Mouse (Mus musculus) embryo, embryonic 10 days (tissue): ENCODE measurements around the gene Atp2b2.

Source experiments
- DNase-seq: peaks from one replicate; pipeline ENCODE4 v3.0.0-alpha.2; 2015; ENCODE audit warnings: low spot score

Atp2b2 gene

GRCm38 (mm10) chr6:114011976-114012375 lies 30.4 kb downstream of the Atp2b2 start:
- no peak for DNase-seq

GRCm38 (mm10) chr6:114003796-114004195 lies 38.6 kb downstream of the Atp2b2 start:
- no peak for DNase-seq

GRCm38 (mm10) chr6:114000928-114001327 lies 41.5 kb downstream of the Atp2b2 start:
- DNase-seq: no peak

GRCm38 (mm10) chr6:114000304-114000703 lies 42.1 kb downstream of the Atp2b2 start:
- no peak for DNase-seq

GRCm38 (mm10) chr6:113998413-113998812 lies 44.0 kb downstream of the Atp2b2 start:
- DNase-seq: no peak

- no peak for DNase-seq
These were observed 48.2 kb downstream of the Atp2b2 start for GRCm38 (mm10) chr6:113994176-113994575.

GRCm38 (mm10) chr6:113992101-113992500 lies 50.3 kb downstream of the Atp2b2 start:
- DNase-seq: no peak

GRCm38 (mm10) chr6:113991482-113991881 lies 50.9 kb downstream of the Atp2b2 start:
- DNase-seq: no peak

- no peak for DNase-seq
These were observed 52.4 kb downstream of the Atp2b2 start for GRCm38 (mm10) chr6:113990044-113990443.

GRCm38 (mm10) chr6:113988521-113988920 lies 53.9 kb downstream of the Atp2b2 start:
- no peak for DNase-seq

- DNase-seq: no peak
These were observed 55.7 kb downstream of the Atp2b2 start for GRCm38 (mm10) chr6:113986671-113987070.

- DNase-seq: no peak
These were observed 63.7 kb downstream of the Atp2b2 start for GRCm38 (mm10) chr6:113978673-113979072.

- no peak for DNase-seq
These were observed 64.2 kb downstream of the Atp2b2 start for GRCm38 (mm10) chr6:113978091-113978650.

- DNase-seq: no peak
These were observed 71.5 kb downstream of the Atp2b2 start for GRCm38 (mm10) chr6:113970900-113971299.

GRCm38 (mm10) chr6:113970464-113970863 lies 71.9 kb downstream of the Atp2b2 start:
- DNase-seq: no peak

- no peak for DNase-seq
These were observed 72.7 kb downstream of the Atp2b2 start for GRCm38 (mm10) chr6:113969751-113970150.

- DNase-seq: peak; percentile 78
These were observed 79.6 kb downstream of the Atp2b2 start for GRCm38 (mm10) chr6:113962811-113963210.

- DNase-seq: no peak
These were observed 80.8 kb downstream of the Atp2b2 start for GRCm38 (mm10) chr6:113961658-113962057.

- no peak for DNase-seq
These were observed 83.1 kb downstream of the Atp2b2 start for GRCm38 (mm10) chr6:113959336-113959735.

- DNase-seq: no peak
These were observed 83.7 kb downstream of the Atp2b2 start for GRCm38 (mm10) chr6:113958714-113959113.

GRCm38 (mm10) chr6:113958003-113958402 lies 84.4 kb downstream of the Atp2b2 start:
- no peak for DNase-seq

- no peak for DNase-seq
These were observed 85.0 kb downstream of the Atp2b2 start for GRCm38 (mm10) chr6:113957232-113957940.

- no peak for DNase-seq
These were observed 94.9 kb downstream of the Atp2b2 start for GRCm38 (mm10) chr6:113947515-113947914.

GRCm38 (mm10) chr6:113942355-113942754 lies 100.1 kb downstream of the Atp2b2 start:
- no peak for DNase-seq
